Mouse (Mus musculus) layer of hippocampus, postnatal 10 days (tissue): ENCODE measurements around the gene Pde4d. TPM values are rescaled to one million over a fixed set of nuclear protein-coding genes. Genes with fewer than 3 reads are reported as not detected.

Experiments
- DNase-seq, 2 experiments: peaks; one replicate each; pipeline ENCODE4 v3.0.0; 2021; ENCODE audit warnings: low spot score in 2 of 2
- total RNA-seq, 2 experiments: library from RNA; stranded (reverse); gene quantifications; 2 replicates each; pipeline ENCODE4 v1.2.3; 2021

The Pde4d gene
- total RNA-seq, 2 experiments from 2014 or later = 77.6 to 81.2 TPM

DNA sequence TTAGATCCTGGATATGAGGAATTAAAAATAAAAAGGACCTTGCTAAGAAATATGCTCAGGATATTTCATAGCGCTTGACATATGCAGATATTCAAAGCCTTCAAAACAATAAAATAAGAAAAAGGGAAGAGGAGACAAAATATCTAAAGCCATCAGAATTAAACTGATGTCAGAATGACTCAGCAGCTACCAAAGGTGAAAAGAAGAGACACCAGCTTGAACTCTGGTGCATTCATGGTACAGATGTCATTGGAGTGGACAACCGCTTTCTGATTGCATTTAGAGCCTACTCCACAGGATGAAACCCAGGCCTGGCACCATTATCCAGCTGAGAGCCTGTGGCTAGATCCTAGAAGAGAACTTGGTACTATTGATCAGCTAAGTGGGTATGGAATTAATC is 1161.0 kb downstream of the Pde4d start:
- no peak for DNase-seq

DNA sequence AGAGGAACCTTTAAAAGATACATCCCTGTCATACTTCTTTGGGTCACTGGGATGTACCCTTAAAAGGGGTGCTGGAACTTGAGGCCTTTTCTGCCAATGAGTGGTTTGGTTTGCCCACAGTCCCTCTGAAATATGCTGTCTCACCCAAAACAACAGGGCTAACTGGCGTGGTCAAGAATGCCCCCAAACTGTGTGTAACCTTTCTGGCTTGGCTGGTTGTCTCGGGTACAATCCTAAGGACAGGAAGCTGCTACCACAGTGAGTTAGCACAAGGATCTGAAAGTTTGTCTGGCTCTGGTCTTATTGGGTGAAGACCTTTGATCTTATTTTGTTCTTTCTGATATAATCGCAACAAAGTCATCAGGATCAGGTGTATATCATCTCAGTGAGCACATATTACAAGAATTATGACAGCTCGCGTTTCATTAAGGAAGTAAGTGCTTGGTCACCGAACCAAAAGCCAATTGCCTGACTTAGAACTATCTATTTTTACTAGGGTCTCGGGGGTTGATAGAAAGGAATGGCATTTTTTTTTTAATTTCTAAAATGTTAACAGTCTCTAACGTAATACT is 1165.6 kb downstream of the Pde4d start:
- no peak for DNase-seq

DNA sequence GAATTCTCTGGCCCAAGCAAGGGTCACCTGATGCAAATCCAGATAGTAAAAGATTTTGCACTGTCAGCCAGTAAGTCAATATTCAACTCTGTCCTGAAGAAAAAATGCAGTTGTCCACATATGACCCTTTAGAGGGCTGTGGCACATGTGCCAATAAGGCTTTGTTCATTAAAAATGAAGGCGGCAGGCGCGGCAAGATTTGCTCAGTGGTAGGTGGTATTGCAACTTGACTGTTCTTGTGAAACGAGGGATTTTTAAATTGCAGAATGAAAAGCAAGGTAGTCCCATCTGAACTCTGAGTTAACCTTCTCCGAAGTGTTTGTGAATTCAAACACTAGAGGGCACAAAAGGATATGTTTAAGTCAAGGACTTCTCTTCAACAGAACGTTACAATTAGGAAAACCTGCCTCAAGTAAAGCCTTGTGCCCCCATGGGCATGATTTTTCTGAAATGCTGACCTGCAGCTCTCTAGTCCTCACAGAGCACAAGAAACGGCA is 1166.1 kb downstream of the Pde4d start:
- DNase-seq = no peak

DNA sequence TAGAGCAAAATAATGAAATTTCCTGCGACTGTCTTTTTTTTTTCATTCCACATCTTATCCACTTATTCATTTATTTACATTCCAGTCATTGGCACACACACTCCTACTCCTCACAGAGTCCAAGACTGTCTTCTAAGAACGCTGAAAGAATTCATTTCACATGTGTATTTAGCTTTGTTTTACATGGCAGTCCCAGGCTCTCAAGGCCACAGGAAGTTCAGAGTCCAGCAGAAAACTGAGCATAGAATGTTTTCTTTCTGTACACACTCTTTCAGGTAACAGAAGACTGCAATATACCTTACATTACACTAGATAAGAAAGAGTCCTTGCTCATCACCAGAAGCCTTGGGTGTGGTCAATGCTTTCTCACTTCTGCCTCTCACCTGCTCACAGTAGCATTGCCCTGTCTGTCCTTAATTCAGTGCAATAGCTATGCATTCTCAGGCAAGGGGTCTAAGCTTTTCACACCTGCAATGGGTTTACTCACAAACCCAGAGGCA is 1169.5 kb downstream of the Pde4d start:
- DNase-seq = no peak

DNA sequence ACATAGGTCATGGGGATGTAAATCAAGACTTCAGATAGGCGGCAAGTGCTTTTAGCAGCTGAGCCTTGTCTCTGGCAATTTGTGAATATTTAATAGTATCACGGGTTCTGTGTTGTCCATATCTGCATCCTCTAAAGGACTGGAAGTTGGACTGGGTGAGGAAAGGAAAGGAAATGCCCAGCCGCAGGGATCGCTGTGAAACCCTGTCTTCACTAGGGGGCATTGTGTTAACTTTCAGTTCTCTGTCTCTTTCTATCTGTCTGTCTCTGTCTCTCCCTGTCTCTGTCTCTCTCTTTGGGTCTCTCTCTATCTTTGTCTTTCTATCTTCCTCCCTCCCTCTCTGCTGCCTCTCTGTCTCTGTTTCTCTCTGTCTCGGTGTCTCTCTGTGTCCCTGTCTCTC is 1172.5 kb downstream of the Pde4d start:
- no peak for DNase-seq

DNA sequence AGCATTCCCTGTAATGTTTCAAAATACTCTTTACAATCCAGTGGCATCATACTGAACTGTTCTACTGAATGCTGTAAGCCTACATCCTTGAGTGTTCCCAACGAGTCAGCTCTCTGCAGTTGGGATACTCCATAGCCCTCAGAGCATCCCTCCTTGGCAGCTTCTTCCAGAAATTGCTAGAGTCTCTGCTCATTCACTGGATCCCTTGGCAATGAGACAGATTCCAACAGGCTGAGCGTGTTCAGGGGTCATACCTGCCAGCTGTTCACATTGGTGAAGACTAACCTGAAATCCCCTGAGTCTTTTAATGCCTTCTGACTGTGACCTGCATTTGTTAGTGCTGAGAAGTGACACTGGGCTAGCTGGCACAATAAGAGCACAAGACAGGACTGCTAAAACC is 1173.5 kb downstream of the Pde4d start:
- DNase-seq = no peak

DNA sequence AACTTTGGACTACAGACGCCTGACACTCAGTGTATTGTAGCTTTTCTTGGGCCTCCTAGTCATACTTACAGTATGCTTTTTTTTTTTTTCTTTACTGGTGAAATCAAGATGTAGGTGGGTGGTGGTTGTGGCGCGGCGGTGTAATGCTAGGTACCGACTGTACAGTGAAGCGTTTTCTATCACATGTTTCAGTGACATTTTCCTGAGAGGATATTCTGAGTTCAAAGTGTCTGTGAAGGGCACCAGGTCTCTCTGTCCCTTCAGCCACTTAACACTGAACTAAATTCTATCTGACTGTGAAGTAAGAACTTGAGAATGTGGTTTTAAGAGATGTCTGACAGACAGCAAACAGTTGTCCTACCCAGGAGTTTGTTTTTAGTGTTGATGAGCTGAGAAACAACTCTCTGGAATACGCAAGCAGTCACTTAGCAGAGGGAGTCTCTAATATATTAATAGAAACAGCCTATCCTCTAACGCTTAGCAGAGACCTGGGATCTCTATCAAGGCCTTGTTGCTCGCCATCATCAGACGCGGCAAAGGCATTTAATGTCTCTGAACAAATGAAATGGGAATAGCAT is 1175.1 kb downstream of the Pde4d start:
- no peak for DNase-seq

DNA sequence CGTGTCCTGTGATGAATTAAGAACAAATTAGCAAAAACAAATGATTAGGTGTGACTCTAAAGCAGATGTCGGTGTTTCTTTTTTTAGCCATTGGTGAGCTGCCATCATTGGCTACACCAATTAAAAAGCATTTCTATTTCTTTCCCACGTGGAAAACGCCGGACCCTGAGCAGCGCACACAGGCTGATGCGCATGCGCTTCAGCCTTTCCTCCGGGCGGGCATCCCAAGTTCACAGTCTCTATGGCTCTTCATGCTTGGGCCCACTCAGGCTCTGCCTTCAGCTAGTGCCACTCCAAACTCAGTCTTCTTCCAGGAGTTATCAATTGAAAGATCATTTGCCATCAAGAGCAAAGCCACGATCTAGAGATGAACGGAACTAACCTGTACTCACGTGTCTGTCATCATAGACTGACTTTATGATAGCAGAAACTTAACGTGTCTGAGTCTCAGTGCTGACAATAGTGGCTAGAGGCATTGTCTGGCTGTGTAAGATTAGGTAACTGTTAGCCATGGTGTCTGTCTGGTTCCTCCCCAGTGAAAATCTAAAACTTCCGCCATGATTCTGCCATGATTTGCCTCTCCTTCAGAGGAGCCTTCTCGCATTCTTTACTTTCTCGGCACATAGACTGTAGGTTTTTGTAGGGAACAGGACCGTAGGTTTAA is 1175.8 kb downstream of the Pde4d start:
- no peak for DNase-seq

DNA sequence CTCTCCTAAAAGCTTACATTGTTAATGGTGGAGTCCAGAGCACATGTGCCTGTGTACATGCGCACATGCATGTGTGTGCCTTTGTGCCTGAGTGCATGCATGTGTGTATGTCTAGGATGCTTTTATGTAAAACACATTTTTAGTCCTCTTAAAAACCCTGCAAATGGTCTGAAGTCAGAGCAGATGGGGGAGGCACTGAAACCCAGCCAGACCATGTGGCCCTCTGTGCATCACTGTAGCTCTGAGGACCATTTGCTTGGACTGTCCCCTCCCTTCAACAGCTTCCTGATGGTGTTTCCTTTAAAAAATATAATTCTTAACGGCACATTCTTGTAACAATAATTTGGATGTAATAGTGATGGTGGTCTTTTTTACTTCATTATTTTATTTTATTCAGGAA is 1177.5 kb downstream of the Pde4d start:
- DNase-seq = no peak

DNA sequence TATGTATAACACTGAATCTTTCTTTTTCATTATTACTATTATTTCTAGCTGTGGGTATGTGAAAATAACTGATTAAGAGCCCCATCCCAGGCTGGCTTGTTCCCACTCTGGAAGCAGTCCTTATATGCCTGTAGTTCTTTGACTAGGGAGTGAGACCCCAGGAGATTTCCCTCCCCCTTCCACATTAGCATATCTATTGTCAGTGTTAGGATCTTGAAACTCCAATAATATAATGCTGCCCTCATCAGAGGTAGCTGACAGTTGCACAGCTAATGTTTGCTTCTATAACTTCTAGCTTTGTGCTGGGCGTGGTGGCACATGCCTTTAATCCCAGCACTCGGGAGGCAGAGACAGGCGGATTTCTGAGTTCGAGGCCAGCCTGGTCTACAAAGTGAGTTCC is 1178.9 kb downstream of the Pde4d start:
- no peak for DNase-seq

DNA sequence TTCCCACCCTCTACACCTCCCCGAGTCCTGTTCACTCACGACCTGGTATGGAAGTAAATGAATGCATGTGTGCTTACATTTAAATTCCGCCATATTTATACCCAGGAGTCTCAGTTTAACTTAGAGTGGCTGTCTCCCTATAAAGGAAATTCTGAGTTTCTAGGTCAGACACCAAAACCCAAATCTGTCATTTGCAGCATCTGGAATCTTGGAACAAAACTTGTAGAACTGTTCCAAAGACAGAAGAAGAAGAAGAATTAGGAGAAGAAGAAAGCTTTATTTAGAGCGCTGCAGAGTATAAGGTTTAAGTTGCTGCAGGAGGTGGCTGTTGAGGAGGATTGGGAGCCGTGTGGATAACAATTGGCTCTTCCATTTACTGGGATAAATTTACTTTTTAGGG is 1179.5 kb downstream of the Pde4d start:
- DNase-seq = no peak

DNA sequence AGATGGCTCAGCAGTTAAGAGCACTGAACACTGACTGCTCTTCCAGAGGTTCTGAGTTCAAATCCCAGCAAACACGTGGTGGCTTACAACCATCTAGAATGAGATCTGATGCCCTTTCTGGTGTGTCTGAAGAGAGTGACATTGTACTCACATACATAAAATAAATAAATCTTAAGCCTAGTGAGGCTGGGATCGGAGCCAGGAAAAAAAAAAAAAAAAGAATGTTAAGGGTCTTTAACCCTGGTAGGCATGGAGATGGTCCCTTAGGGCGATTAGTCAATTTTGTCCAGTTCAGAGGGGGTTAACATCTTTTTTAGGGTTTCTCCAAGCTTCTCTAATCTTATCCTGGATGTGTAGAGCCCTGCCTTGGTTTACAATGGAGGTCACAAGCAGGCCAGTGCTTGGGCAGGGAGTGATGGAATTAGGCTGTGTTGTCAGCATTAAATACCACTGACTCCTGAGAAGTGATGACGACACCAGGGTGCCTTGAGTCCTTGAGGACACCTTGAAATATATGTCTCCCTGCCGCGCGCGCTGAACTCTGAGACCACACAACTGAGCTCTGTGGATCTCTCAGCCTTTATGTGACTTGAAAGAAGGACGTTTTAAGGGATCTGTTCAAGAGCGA is 1181.8 kb downstream of the Pde4d start:
- DNase-seq = no peak

DNA sequence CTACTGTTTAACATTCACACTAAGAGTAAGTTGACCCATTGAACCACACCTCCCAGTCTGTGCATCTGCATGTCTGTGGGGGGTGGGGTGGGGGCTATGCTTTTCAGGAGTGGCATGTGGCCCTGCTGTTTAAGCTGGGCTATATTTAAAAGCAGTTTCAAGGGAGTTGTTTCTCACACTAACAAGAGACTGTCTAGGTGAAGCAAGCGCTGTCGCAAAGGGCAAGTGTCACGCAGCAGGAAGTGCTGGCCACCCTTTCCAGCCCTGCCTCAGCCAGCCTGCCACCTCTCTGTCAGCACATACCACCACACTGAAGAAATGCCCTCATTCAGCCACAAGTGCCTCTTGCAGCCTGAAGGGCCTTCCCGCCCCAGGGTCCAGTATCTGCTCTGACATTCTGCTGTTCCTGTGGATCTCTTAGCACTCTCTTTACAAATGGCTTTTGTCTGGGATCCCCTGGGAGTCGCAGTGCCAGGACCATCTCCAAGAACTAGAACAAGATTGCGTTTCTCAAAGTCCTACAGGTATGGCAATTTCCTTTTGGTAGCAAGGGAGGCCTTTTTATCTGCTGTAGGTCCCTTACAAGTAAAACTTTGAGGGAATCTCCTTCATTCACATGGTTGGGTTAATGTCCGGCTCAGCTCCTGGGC is 1182.8 kb downstream of the Pde4d start:
- DNase-seq = no peak

DNA sequence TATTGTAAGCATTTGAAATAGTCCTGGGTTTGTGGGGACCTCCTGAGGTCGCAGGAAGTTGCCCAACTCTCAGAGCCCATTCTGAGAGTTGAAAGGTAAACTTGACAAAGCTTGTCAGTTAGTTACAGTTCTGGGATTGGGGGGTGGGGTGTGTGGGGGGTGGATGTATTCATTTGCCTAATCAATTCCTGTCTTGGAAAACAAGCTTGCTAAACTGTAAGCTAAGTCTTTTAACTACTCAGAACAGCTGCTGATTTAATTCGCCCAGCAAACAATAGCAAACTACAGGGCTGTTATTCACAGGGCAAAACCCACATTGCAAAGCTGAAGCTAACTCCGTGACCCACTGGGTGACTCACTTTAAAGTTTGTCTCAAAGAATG is 1183.3 kb downstream of the Pde4d start:
- no peak for DNase-seq

DNA sequence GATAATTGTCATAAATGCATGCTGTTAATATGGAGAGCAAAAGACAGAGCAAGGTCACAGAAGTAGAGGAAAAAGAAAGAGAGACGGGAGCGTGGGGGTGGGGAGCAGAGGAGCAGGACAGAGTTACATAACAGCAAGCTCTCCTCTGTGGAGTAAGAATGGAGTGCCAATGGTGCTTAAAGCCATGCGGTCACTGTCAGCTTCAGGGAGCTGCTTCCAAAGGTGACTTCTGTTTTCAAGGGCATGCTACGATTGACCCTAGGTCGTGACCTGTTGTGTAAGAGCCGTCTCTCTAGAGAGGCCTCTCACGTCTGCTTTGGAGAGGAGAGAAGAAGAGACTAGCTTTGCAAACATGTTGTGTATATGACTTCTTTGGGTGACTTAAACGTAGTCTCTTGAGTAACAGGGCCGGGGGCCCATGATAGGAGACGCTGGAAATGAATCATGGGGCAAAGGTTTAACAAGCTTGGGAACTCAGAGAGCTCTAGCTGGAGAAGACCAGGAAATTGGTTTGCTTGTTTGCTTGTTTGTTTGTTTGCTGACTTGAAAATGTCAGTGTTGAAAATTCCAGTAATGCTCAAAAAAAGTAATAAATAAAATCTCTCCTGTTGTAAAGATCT is 1186.3 kb downstream of the Pde4d start:
- no peak for DNase-seq

DNA sequence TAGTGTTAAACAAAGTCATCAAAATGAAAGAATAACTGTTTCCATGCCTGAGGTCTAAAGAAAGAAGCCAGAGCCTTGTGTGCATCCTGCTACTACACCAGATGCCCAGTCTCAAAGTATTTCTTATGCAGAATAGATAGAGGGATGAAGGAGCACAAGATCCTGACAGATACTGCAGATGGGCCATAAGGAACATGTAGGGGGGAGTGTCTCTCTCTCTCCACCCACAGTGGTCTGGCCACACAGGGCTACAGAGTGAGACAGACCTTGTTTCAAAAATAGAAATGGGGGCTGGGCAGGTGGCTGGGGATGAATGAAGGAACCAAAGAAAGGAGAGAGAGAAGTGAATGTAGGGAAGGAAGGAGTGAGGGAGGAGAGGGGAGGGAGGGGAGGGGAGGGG is 1188.5 kb downstream of the Pde4d start:
- no peak for DNase-seq

DNA sequence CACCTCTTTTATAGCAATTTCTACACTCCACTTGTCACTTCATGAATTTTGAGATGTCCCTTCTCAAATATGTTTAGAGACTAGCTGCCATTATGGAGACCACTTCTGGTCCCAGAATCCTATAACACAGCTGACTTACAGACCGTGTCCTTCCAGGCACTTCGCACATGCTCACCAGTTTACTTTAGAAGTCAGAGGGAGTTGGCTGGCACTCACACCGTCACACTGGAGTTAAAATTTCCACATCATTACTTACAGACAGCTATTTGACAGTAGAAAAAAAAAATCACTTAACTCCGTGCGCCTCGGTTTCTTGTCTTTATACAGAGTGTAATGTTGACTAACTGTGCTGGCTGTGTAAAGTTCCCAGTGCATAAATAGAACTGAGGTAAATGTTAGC is 1189.5 kb downstream of the Pde4d start:
- no peak for DNase-seq

DNA sequence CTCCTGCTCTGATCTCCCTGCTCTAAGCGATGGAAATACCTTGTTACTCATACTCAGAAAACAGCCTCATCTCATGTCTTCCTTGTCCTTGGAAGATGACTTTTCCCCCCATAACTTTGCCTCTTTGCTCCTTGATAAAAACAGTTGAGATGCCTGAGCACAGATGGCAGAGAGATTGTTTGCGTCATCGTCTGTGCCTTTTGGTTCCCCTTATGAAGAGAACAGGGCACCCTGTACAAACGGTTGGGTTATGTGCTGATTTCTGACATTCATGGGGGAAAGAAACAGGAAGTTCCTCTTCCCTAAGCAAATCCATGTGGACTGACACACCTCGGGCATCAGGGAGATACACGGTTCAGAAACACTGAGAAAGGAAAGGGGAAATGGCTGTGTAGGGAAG is 1191.8 kb downstream of the Pde4d start:
- no peak for DNase-seq

DNA sequence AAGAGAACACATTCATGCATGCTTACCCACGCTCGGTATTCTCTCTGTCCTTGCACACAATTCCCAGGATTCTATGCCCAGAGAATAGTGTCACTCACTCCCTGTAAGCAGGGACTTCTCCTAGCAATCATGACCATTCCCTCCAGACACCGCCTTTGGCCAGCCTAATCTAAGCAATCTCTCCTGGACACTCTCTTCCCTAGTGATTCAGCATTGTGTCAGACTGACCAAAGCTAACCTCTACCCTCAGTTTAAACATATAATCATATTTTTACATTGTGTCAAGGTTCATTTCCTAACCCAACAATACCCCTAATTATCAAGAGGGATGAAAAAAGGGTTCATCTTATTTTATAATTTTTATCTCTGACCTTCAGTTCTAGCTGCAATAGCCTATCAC is 1193.7 kb downstream of the Pde4d start:
- DNase-seq = no peak

DNA sequence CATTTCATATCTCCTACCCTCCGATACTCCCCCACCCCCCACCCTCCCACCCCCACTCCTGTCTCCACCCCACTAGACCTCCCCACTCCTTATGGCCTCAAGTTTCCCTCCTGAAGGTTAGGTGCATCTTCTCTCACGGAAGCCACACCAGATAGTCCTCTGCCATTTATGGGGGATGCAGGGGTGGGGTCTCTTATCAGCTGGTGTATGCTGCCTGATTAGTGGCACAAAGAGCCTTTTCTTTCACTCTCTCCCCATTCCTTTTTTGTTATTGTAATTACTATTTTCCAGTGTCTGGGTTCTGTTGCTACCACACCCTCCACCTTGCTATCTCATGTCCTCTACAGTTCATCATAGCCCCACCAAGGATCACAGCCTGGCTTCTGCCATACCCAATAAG is 1194.3 kb downstream of the Pde4d start:
- no peak for DNase-seq

DNA sequence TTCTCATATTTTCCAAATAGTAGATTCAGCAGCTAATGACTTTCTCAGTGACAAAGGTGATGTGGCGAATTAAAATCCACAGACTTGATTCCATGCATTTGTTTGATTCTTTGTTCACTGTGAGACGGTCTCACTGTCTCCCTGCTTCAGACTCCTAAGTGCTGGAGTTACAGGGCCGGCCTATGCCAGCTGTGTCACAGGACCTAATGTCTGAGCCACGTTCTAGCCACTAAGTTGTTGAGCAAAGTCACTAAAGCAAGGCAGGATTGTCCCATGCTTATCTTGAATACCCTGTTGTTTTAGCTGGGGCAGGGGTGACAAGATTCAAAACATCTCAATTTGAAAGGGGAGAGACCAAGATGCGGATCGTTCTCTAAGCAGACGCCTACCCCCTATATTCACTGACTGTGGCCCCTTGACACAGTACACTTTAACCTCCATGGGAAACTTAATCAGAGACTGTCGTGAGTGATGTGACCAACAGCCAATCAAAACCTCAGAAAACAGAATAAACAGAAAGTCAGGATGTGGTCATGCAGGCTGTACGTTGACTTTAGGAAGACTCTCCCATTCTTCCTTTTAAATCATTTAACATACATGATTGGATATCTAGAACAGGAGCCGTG is 1195.6 kb downstream of the Pde4d start:
- no peak for DNase-seq
